Comparison of ENCODE assay signal across 8 mouse cellular contexts in the genomic region with DNA sequence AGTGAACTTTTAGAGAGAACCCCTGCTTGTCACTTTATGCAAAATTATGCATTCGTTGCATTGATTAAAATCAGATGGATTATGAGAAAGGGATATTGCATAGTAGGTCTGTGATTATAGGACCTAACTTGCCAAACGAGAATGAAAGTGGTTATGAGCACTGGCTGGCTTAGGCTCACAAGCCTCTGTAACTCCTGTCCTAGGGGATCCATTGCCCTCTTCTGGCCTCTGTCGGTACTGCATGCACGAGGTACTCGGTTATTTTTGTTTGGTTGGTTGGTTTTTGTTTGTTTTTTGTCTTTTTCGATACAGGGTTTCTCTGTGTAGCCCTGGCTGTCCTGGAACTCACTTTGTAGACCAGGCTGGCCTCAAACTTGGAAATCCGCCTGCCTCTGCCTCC. TPM values are rescaled to one million over a fixed set of nuclear protein-coding genes. Genes with fewer than 3 reads are reported as not detected.
DNase-seq lines count a peak whose midpoint lies in the region; ATAC-seq and TF ChIP-seq lines count a peak whose summit lies in the region.

No protein-coding gene starts in this region.

- H3K36me3 ChIP-seq in hindbrain, embryonic 10.5 days = no peaks in the 10 kb centered on the region
- H3K36me3 ChIP-seq in hindbrain, embryonic 13.5 days = no peaks in the 10 kb centered on the region
- H3K36me3 ChIP-seq in heart, postnatal 0 days (replicated peaks; ENCODE audit: control insufficient read depth, insufficient read depth, low read length) = no peaks in the 10 kb centered on the region
- no peaks in the 10 kb centered on the region for H3K36me3 ChIP-seq in spleen, adult 2 months (ENCODE audit: control insufficient read depth, insufficient read depth, low read length)

- H3K9ac ChIP-seq in hindbrain, embryonic 13.5 days = no peak overlapping the region
- H3K9ac ChIP-seq in heart, postnatal 0 days (replicated peaks; ENCODE audit: low read depth, low read length) = no peak overlapping the region

- H3K9me3 ChIP-seq in hindbrain, embryonic 10.5 days = no peaks in the 10 kb centered on the region
- H3K9me3 ChIP-seq in hindbrain, embryonic 13.5 days = no peaks in the 10 kb centered on the region
- no peaks in the 10 kb centered on the region for H3K9me3 ChIP-seq in heart, postnatal 0 days (replicated peaks; ENCODE audit: control insufficient read depth, low read length)

- H3K27ac ChIP-seq in hindbrain, embryonic 10.5 days = no peak overlapping the region
- no peak overlapping the region for H3K27ac ChIP-seq in hindbrain, embryonic 13.5 days
- no peak overlapping the region for H3K27ac ChIP-seq in heart, postnatal 0 days (ENCODE audit: low read depth)
- H3K27ac ChIP-seq in spleen, adult 2 months (ENCODE audit: insufficient read depth, low read length) = no peak overlapping the region

- TF ChIP-seq POLR2A in spleen, adult 2 months (IDR thresholded peaks at IDR 0.05; ENCODE audit: low read depth, low read length) = no peak

- ATAC-seq in hindbrain, embryonic 13.5 days (ENCODE audit: low FRiP score) = no peak
- ATAC-seq in erythroblast, adult 5-6 weeks (replicated peaks; ENCODE audit: low FRiP score, poor library complexity, severe bottlenecking) = peak; percentile 73
- ATAC-seq in heart, postnatal 0 days (ENCODE audit: insufficient read depth, low read depth) = peak; percentile 57; the same call in 1 of the 2 replicates
- ATAC-seq in megakaryocyte, adult 5-6 weeks (ENCODE audit: poor library complexity, severe bottlenecking) = peak; percentile 96

- no peak overlapping the region for H3K4me2 ChIP-seq in hindbrain, embryonic 13.5 days
- no peak overlapping the region for H3K4me2 ChIP-seq in heart, postnatal 0 days (ENCODE audit: low read depth, low read length)

- 17% methylated on average over 7 of the region's 7 CpGs for WGBS in hindbrain, embryonic 10.5 days
- 12% methylated on average over 7 of the region's 7 CpGs for WGBS in hindbrain, embryonic 13.5 days
- 11% methylated on average over 7 of the region's 7 CpGs for WGBS in heart, postnatal 0 days
- 15% methylated on average over 7 of the region's 7 CpGs for WGBS in spleen, adult 2 months

- peaks cover 23% of the 10 kb centered on the region for H3K4me1 ChIP-seq in hindbrain, embryonic 10.5 days (replicated peaks)
- peaks cover 2% of the 10 kb centered on the region for H3K4me1 ChIP-seq in hindbrain, embryonic 13.5 days (replicated peaks)
- H3K4me1 ChIP-seq in heart, postnatal 0 days (ENCODE audit: control insufficient read depth, insufficient read depth) = no peaks in the 10 kb centered on the region
- no peaks in the 10 kb centered on the region for H3K4me1 ChIP-seq in spleen, adult 2 months (ENCODE audit: control insufficient read depth, insufficient read depth, insufficient read length)

- H3K27me3 ChIP-seq in hindbrain, embryonic 10.5 days (ENCODE audit: insufficient read depth, poor library complexity, severe bottlenecking) = peaks cover 25% of the 10 kb centered on the region
- H3K27me3 ChIP-seq in hindbrain, embryonic 13.5 days = 0 out of 2 replicates have a peak, but pooled peaks cover 21% of the 10 kb centered on the region
- no peaks in the 10 kb centered on the region for H3K27me3 ChIP-seq in heart, postnatal 0 days (ENCODE audit: control insufficient read depth, insufficient read depth, low read length)
- H3K27me3 ChIP-seq in spleen, adult 2 months (ENCODE audit: control insufficient read depth, insufficient read depth, low read length) = no peaks in the 10 kb centered on the region

- TF ChIP-seq EP300 in heart, postnatal 0 days (IDR thresholded peaks at IDR 0.05; ENCODE audit: low read depth) = no peak

- DNase-seq in hindbrain, embryonic 10.5 days (ENCODE audit: low spot score) = peak; percentile 70
- DNase-seq in adrenal gland, postnatal 36 days = peak; percentile 79 to 84
- DNase-seq in heart, postnatal 0 days (ENCODE audit: low spot score) = peak; percentile 60
- DNase-seq in left cerebral cortex, adult 11 months (ENCODE audit: low spot score) = peak; percentile 61
- peak; percentile 32 to 67 for DNase-seq in spleen, adult 2 months (ENCODE audit: low read depth in 1 of 2, low spot score in 2 of 2)

- no peak overlapping the region for H3K4me3 ChIP-seq in hindbrain, embryonic 10.5 days
- H3K4me3 ChIP-seq in hindbrain, embryonic 13.5 days = no peak overlapping the region
- H3K4me3 ChIP-seq in heart, postnatal 0 days (ENCODE audit: low read depth, low read length) = no peak overlapping the region
- H3K4me3 ChIP-seq in spleen, adult 2 months (ENCODE audit: extremely low read depth, insufficient read depth, insufficient read length) = no peak overlapping the region

- TF ChIP-seq CTCF in heart, postnatal 0 days (IDR thresholded peaks at IDR 0.05; ENCODE audit: low read depth) = peak; percentile 92
- peak; percentile 56; the same call in 1 of the 2 replicates for TF ChIP-seq CTCF in spleen, adult 2 months (IDR thresholded peaks at IDR 0.05; ENCODE audit: extremely low read depth, insufficient read depth, insufficient read length, insufficient replicate concordance)

RNA-seq across cellular contexts. Expression of a gene that starts 18.8 kb away (rescaled TPM):
- polyA plus RNA-seq in hindbrain, embryonic 10.5 days (2016; fragmentation: Nextera tagmentation; extraction: Ambion mirVana) = 138 and 165 TPM in 2 replicates
- 23.1 and 24.5 TPM in 2 replicates for polyA plus RNA-seq in hindbrain, embryonic 13.5 days (2015; fragmentation: Nextera tagmentation; extraction: Ambion mirVana)
- 10 to 100 TPM in 1 of 2 experiments, 1 to 10 TPM in 1; 6.3 to 11.0 TPM for total RNA-seq in adrenal gland, postnatal 36 days (2021)
- total RNA-seq in erythroblast, adult 5-6 weeks (2015; ENCODE audit: low replicate concordance) = 13.3 and 32.0 TPM in 2 replicates
- total RNA-seq in erythroblast, adult 5-6 weeks (2017; ENCODE audit: low replicate concordance) = 4.3 and 14.3 TPM in 2 replicates
- 29.8 and 52.1 TPM in 2 replicates for total RNA-seq in heart, postnatal 0 days (2014; rRNA removed; ENCODE audit: low replicate concordance)
- polyA plus RNA-seq in heart, postnatal 0 days (2015; fragmentation: Nextera tagmentation; extraction: Ambion mirVana) = 19.3 and 23.8 TPM in 2 replicates
- total RNA-seq in megakaryocyte, adult 5-6 weeks (2015) = 28.3 and 31.8 TPM in 2 replicates
- total RNA-seq in megakaryocyte, adult 5-6 weeks (2017) = 23.2 and 28.9 TPM in 2 replicates
- 8.1 and 14.7 TPM in 2 replicates for polyA plus RNA-seq in spleen, adult 2 months (2012; rRNA removed)

RNA-seq across cellular contexts. Expression of a gene that starts 39.5 kb away (rescaled TPM):
- polyA plus RNA-seq in hindbrain, embryonic 10.5 days (2016; fragmentation: Nextera tagmentation; extraction: Ambion mirVana) = 2.8 and 4.7 TPM in 2 replicates
- 8.9 and 11.0 TPM in 2 replicates for polyA plus RNA-seq in hindbrain, embryonic 13.5 days (2015; fragmentation: Nextera tagmentation; extraction: Ambion mirVana)
- 10 to 100 TPM; 16.7 to 19.7 TPM for total RNA-seq in adrenal gland, postnatal 36 days (2021)
- total RNA-seq in erythroblast, adult 5-6 weeks (2015; ENCODE audit: low replicate concordance) = 2.3 TPM in 1 of 2 replicates, not detected in the other
- total RNA-seq in erythroblast, adult 5-6 weeks (2017; ENCODE audit: low replicate concordance) = 5.0 TPM in 1 of 2 replicates, not detected in the other
- 0.80 and 1.9 TPM in 2 replicates for total RNA-seq in heart, postnatal 0 days (2014; rRNA removed; ENCODE audit: low replicate concordance)
- polyA plus RNA-seq in heart, postnatal 0 days (2015; fragmentation: Nextera tagmentation; extraction: Ambion mirVana) = 9.3 and 9.7 TPM in 2 replicates
- 0.18 TPM in 1 of 2 replicates, not detected in the other for total RNA-seq in megakaryocyte, adult 5-6 weeks (2015)
- total RNA-seq in megakaryocyte, adult 5-6 weeks (2017) = not detected in 2 replicates
- polyA plus RNA-seq in spleen, adult 2 months (2012; rRNA removed) = 0.42 and 0.74 TPM in 2 replicates

RNA-seq across cellular contexts. Expression of a gene that starts 60.0 kb away (rescaled TPM):
- 3.2 and 4.0 TPM in 2 replicates for polyA plus RNA-seq in hindbrain, embryonic 10.5 days (2016; fragmentation: Nextera tagmentation; extraction: Ambion mirVana)
- 5.2 and 6.0 TPM in 2 replicates for polyA plus RNA-seq in hindbrain, embryonic 13.5 days (2015; fragmentation: Nextera tagmentation; extraction: Ambion mirVana)
- total RNA-seq in adrenal gland, postnatal 36 days (2021) = under 1 TPM in 1 of 2 experiments, not detected in 1; 0.53 TPM
- not detected in 2 replicates for total RNA-seq in erythroblast, adult 5-6 weeks (2015; ENCODE audit: low replicate concordance)
- not detected in 2 replicates for total RNA-seq in erythroblast, adult 5-6 weeks (2017; ENCODE audit: low replicate concordance)
- total RNA-seq in heart, postnatal 0 days (2014; rRNA removed; ENCODE audit: low replicate concordance) = 1.1 TPM in 1 of 2 replicates, not detected in the other
- 0.63 and 5.4 TPM in 2 replicates for polyA plus RNA-seq in heart, postnatal 0 days (2015; fragmentation: Nextera tagmentation; extraction: Ambion mirVana)
- not detected in 2 replicates for total RNA-seq in megakaryocyte, adult 5-6 weeks (2015)
- 0.29 TPM in 1 of 2 replicates, not detected in the other for total RNA-seq in megakaryocyte, adult 5-6 weeks (2017)
- polyA plus RNA-seq in spleen, adult 2 months (2012; rRNA removed) = 0.18 and 2.8 TPM in 2 replicates
